Mouse (Mus musculus): ENCODE data around the gene Mfsd10. TPM values are rescaled to one million over a fixed set of nuclear protein-coding genes. Genes with fewer than 3 reads are reported as not detected.
A peak's percentile ranks its signal among the peaks of the same experiment; 100 is the strongest.

Gene Mfsd10
- total and polyA plus RNA-seq, 3 experiments = 136 to 296 TPM; not detected in 1

GRCm38 (mm10) chr5:34661909-34662308 is 24.9 kb upstream of the Mfsd10 start:
- Histone ChIP-seq H3K27ac (ENCODE audit: control insufficient read depth, low read depth, low read length) (no peak overlapping the region), H3K79me2 (ENCODE audit: control insufficient read depth, insufficient read depth, low read length, poor library complexity) (peaks cover 21% of the 10 kb centered on the region), H3K36me3 (ENCODE audit: control insufficient read depth in 1 of 2, insufficient read depth in 2 of 2, low read length in 2 of 2) (peaks cover 2 to 19% of the 10 kb centered on the region in 2 experiments; a peak in 3 of 4 replicates), H3K27me3 (ENCODE audit: control insufficient read depth in 1 of 2, insufficient read depth in 2 of 2, low read length in 2 of 2) (no peaks in the 10 kb centered on the region), H3K9me3 (replicated peaks; ENCODE audit: insufficient read depth, low read length) (no peaks in the 10 kb centered on the region), H3K9ac (ENCODE audit: control insufficient read depth, low read depth, low read length, poor library complexity, severe bottlenecking) (peak overlapping the region; percentile 80), H3K4me3 (ENCODE audit: control insufficient read depth in 1 of 2, insufficient read depth in 1 of 2, low read depth in 2 of 2, low read length in 2 of 2) (peak overlapping the region; percentile 81 to 87), H3K4me1 (ENCODE audit: control insufficient read depth in 1 of 2, insufficient read depth in 2 of 2, low read length in 2 of 2) (peaks cover 5 to 14% of the 10 kb centered on the region in 2 experiments; a peak in 3 of 4 replicates)
- no peak for DNase-seq (ENCODE audit: low read depth, low spot score)
- TF ChIP-seq MEF2A (IDR thresholded peaks at IDR 0.05; ENCODE audit: extremely low read depth, insufficient replicate concordance, low read depth, low read length, poor library complexity, severe bottlenecking) (no peak), E2F4 (IDR thresholded peaks at IDR 0.05; ENCODE audit: borderline replicate concordance, low read depth, low read length) (no peak), CHD1 (IDR thresholded peaks at IDR 0.05; ENCODE audit: low read depth, low read length) (no peak), POLR2AphosphoS2 (IDR thresholded peaks at IDR 0.05; ENCODE audit: low read length) (no peak), CTCF (IDR thresholded peaks at IDR 0.05 in 2 of 3, conservative IDR thresholded peaks at IDR 0.05 in 1 of 3; ENCODE audit: control insufficient read depth in 1 of 3, insufficient read depth in 1 of 3, low read depth in 2 of 3, low read length in 3 of 3, poor library complexity in 1 of 3, severe bottlenecking in 1 of 3) (peak; percentile 25 to 34 (median 34))

- Histone ChIP-seq H3K9ac (ENCODE audit: control insufficient read depth, low read depth, low read length, poor library complexity, severe bottlenecking) (peak overlapping the region; percentile 80), H3K4me3 (ENCODE audit: control insufficient read depth in 1 of 2, insufficient read depth in 1 of 2, low read depth in 2 of 2, low read length in 2 of 2) (peak overlapping the region; percentile 81 to 87), H3K27me3 (ENCODE audit: control insufficient read depth in 1 of 2, insufficient read depth in 2 of 2, low read length in 2 of 2) (no peaks in the 10 kb centered on the region), H3K27ac (ENCODE audit: control insufficient read depth, low read depth, low read length) (peak overlapping the region; percentile 81), H3K79me2 (ENCODE audit: control insufficient read depth, insufficient read depth, low read length, poor library complexity) (peaks cover 21% of the 10 kb centered on the region), H3K36me3 (ENCODE audit: control insufficient read depth in 1 of 2, insufficient read depth in 2 of 2, low read length in 2 of 2) (peaks cover 9 to 19% of the 10 kb centered on the region in 2 experiments; a peak in 3 of 4 replicates), H3K4me1 (ENCODE audit: control insufficient read depth in 1 of 2, insufficient read depth in 2 of 2, low read length in 2 of 2) (peaks cover 5 to 14% of the 10 kb centered on the region in 2 experiments; a peak in 3 of 4 replicates), H3K9me3 (replicated peaks; ENCODE audit: insufficient read depth, low read length) (no peaks in the 10 kb centered on the region)
- peak; percentile 83 for DNase-seq (ENCODE audit: low read depth, low spot score)
- TF ChIP-seq MAZ (IDR thresholded peaks at IDR 0.05; ENCODE audit: low read depth, low read length) = 0 out of 2 replicates have a peak, but pooled peaks have one; percentile 28
- no peak for TF ChIP-seq POLR2AphosphoS5 (IDR thresholded peaks at IDR 0.05; ENCODE audit: borderline replicate concordance, low read depth, low read length)
- no peak for TF ChIP-seq POLR2AphosphoS2 (IDR thresholded peaks at IDR 0.05; ENCODE audit: low read length)
- TF ChIP-seq UBTF (IDR thresholded peaks at IDR 0.05; ENCODE audit: borderline replicate concordance, insufficient read depth, low read depth, low read length) = peak; percentile 98; the same call in 1 of the 2 replicates
- TF ChIP-seq MXI1 (IDR thresholded peaks at IDR 0.05; ENCODE audit: low read depth, low read length) = no peak
- 0 out of 2 replicates have a peak, but pooled peaks have one; percentile 70 for TF ChIP-seq CHD1 (IDR thresholded peaks at IDR 0.05; ENCODE audit: low read depth, low read length)
- no peak for TF ChIP-seq ZKSCAN1 (IDR thresholded peaks at IDR 0.05; ENCODE audit: low read depth, low read length)
- TF ChIP-seq ZMIZ1 (IDR thresholded peaks at IDR 0.05; ENCODE audit: low read depth, low read length) = no peak; the same call in 1 of the 2 replicates
- TF ChIP-seq CTCF (IDR thresholded peaks at IDR 0.05 in 2 of 3, conservative IDR thresholded peaks at IDR 0.05 in 1 of 3; ENCODE audit: control insufficient read depth in 1 of 3, insufficient read depth in 1 of 3, low read depth in 2 of 3, low read length in 3 of 3, poor library complexity in 1 of 3, severe bottlenecking in 1 of 3) = peak in 1 of 3 experiments; percentile 18; a peak in 2 of 6 replicates
- no peak; the same call in 1 of the 2 replicates for TF ChIP-seq MYC (IDR thresholded peaks at IDR 0.05; ENCODE audit: low read depth, low read length)
- peak; percentile 58 for TF ChIP-seq TBP (IDR thresholded peaks at IDR 0.05; ENCODE audit: low read depth, low read length)
- TF ChIP-seq USF2 (IDR thresholded peaks at IDR 0.05; ENCODE audit: borderline replicate concordance in 1 of 2, insufficient read depth in 1 of 2, low read depth in 1 of 2, low read length in 2 of 2) = no peak
Measured at GRCm38 (mm10) chr5:34660591-34661130, 23.6 kb upstream of the Mfsd10 start.
